Comparison of ENCODE assay signal across 9 mouse cellular contexts in the genomic region with DNA sequence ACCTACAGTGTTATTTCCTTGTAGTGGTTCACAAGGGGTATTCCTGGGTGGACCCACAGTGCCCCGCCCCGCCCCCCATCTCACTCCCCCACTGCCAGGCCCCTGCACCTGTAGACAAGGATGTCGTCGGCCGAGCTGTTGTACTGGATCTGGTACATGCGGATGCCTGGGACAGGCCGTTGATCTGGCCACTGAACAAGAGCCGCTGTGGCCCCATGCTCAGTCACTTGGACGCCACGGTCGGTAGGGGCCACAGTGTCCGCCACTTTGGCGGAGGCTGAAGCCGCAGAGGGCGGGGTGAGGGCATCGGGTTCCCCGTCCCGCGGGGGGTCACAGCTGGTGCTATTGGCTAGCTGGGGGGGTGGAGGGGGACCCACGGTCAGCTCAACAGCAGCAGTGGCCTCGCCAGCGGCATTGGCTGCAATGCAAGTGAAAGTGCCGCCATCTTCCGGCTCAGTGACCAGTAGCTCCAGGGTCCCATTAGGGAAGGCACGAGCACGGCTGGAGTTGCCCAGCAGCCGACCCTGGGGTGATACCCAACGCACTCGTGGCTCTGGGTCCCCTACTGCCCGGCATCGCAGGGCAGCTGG. TPM values are rescaled to one million over a fixed set of nuclear protein-coding genes. Genes with fewer than 3 reads are reported as not detected.
DNase-seq lines count a peak whose midpoint lies in the region; ATAC-seq and TF ChIP-seq lines count a peak whose summit lies in the region.
"Had no signal": no experiment of that assay in that cellular context is flagged by ENCODE, and none has a peak within 500 bp of the region (broad histone marks: within the 10 kb centered on the region; RNA-seq: fewer than 3 reads in every experiment).

No protein-coding gene starts in this region.

- peaks cover 15% of the 10 kb centered on the region; the same call in 1 of the 2 replicates for H3K4me1 ChIP-seq in neural tube, embryonic 11.5 days (ENCODE audit: control insufficient read depth, insufficient read depth, low read length)
- H3K4me1 ChIP-seq in liver, postnatal 0 days (ENCODE audit: insufficient read depth): peaks cover 8% of the 10 kb centered on the region
- H3K4me1 ChIP-seq in heart, embryonic 10.5 days: peaks cover 22% of the 10 kb centered on the region

- ATAC-seq in neural tube, embryonic 11.5 days (ENCODE audit: insufficient read depth, low FRiP score, low TSS enrichment): no peak
- peak; percentile 38 for ATAC-seq in liver, postnatal 0 days

- no peak overlapping the region for H3K4me3 ChIP-seq in neural tube, embryonic 11.5 days (ENCODE audit: low read depth, low read length)
- H3K4me3 ChIP-seq in liver, postnatal 0 days (ENCODE audit: low read depth, low read length): peak overlapping the region; percentile 27
- no peak overlapping the region for H3K4me3 ChIP-seq in heart, embryonic 10.5 days
- H3K4me3 ChIP-seq: embryonic facial prominence, embryonic 12.5 days had no signal

- H3K27ac ChIP-seq in neural tube, embryonic 11.5 days (ENCODE audit: low read depth, low read length): no peak overlapping the region
- H3K27ac ChIP-seq in liver, postnatal 0 days (ENCODE audit: low read depth): peak overlapping the region; percentile 95
- H3K27ac ChIP-seq in heart, embryonic 10.5 days: no peak overlapping the region
- H3K27ac ChIP-seq: embryonic facial prominence, embryonic 12.5 days had no signal

- no peak for DNase-seq in neural tube, embryonic 11.5 days (ENCODE audit: low spot score)
- no peak for DNase-seq in neural tube, embryonic 10.5 days (ENCODE audit: extremely low spot score, low spot score)
- DNase-seq in kidney, adult 9 months: peak; percentile 33
- DNase-seq in liver, postnatal 0 days: peak; percentile 56
- DNase-seq in testis, postnatal 14 days (ENCODE audit: low spot score): no peak
- no peak for DNase-seq in heart, embryonic 10.5 days (ENCODE audit: low spot score)
- no peak for DNase-seq in cerebellum, adult 11-12 months
- DNase-seq: heart, postnatal 14 days had no signal

- H3K9me3 ChIP-seq in neural tube, embryonic 11.5 days (ENCODE audit: control insufficient read depth, low read length): no peaks in the 10 kb centered on the region
- H3K9me3 ChIP-seq in liver, postnatal 0 days (ENCODE audit: low read length): no peaks in the 10 kb centered on the region
- H3K9me3 ChIP-seq in heart, embryonic 10.5 days: no peaks in the 10 kb centered on the region
- H3K9me3 ChIP-seq: embryonic facial prominence, embryonic 12.5 days had no signal

- H3K27me3 ChIP-seq in neural tube, embryonic 11.5 days (ENCODE audit: control insufficient read depth, insufficient read depth, low read length): no peaks in the 10 kb centered on the region
- no peaks in the 10 kb centered on the region for H3K27me3 ChIP-seq in liver, postnatal 0 days (ENCODE audit: insufficient read depth, low read length)
- peaks cover 68% of the 10 kb centered on the region for H3K27me3 ChIP-seq in heart, embryonic 10.5 days (ENCODE audit: insufficient read depth, poor library complexity, severe bottlenecking)

- peak overlapping the region; percentile 5 for H3K4me2 ChIP-seq in neural tube, embryonic 11.5 days (ENCODE audit: low read depth)
- peak overlapping the region; percentile 65 for H3K4me2 ChIP-seq in liver, postnatal 0 days (ENCODE audit: low read depth, low read length)
- H3K4me2 ChIP-seq: embryonic facial prominence, embryonic 12.5 days had no signal

- TF ChIP-seq CTCF in liver, postnatal 0 days (IDR thresholded peaks at IDR 0.05; ENCODE audit: low read depth): 0 out of 2 replicates have a peak, but pooled peaks have one; percentile 11

- no peak for TF ChIP-seq EP300 in liver, postnatal 0 days (IDR thresholded peaks at IDR 0.05; ENCODE audit: low read depth)

- no peak overlapping the region for H3K9ac ChIP-seq in neural tube, embryonic 11.5 days (ENCODE audit: low read length)
- H3K9ac ChIP-seq in liver, postnatal 0 days (replicated peaks): peak overlapping the region; percentile 35
- H3K9ac ChIP-seq: embryonic facial prominence, embryonic 12.5 days had no signal

- 68% methylated on average over 31 of the region's 31 CpGs for WGBS in neural tube, embryonic 11.5 days
- WGBS in liver, postnatal 0 days (ENCODE audit: insufficient replicate concordance): 61% methylated on average over 29 of the region's 31 CpGs
- WGBS in heart, embryonic 10.5 days: 78% methylated on average over 31 of the region's 31 CpGs

- H3K36me3 ChIP-seq in neural tube, embryonic 11.5 days (ENCODE audit: control insufficient read depth, insufficient read depth, low read length): peaks cover 3% of the 10 kb centered on the region; the same call in 1 of the 2 replicates
- no peaks in the 10 kb centered on the region for H3K36me3 ChIP-seq in liver, postnatal 0 days (replicated peaks; ENCODE audit: insufficient read depth, low read length)
- H3K36me3 ChIP-seq in heart, embryonic 10.5 days: peaks cover 15% of the 10 kb centered on the region

RNA-seq across cellular contexts. Expression of gene Lrfn3, which starts 3.2 kb away (rescaled TPM):
- 6.3 TPM in 2 replicates for polyA plus RNA-seq in neural tube, embryonic 11.5 days (2014; fragmentation: Nextera tagmentation; extraction: Ambion mirVana)
- polyA plus RNA-seq in liver, postnatal 0 days (2015; fragmentation: Nextera tagmentation; extraction: Ambion mirVana): 7.4 and 8.3 TPM in 2 replicates
- polyA plus RNA-seq in heart, embryonic 10.5 days (2016; fragmentation: Nextera tagmentation; extraction: Ambion mirVana): 1.3 and 2.0 TPM in 2 replicates

RNA-seq across cellular contexts. Expression of gene Sdhaf1, which starts 35.7 kb away (rescaled TPM):
- 23.1 and 26.5 TPM in 2 replicates for polyA plus RNA-seq in neural tube, embryonic 11.5 days (2014; fragmentation: Nextera tagmentation; extraction: Ambion mirVana)
- polyA plus RNA-seq in liver, postnatal 0 days (2015; fragmentation: Nextera tagmentation; extraction: Ambion mirVana): 14.0 TPM in 2 replicates
- 15.1 and 16.4 TPM in 2 replicates for polyA plus RNA-seq in heart, embryonic 10.5 days (2016; fragmentation: Nextera tagmentation; extraction: Ambion mirVana)

RNA-seq across cellular contexts. Expression of gene E130208F15Rik, which starts 37.8 kb away (rescaled TPM):
- not detected in 2 replicates for polyA plus RNA-seq in neural tube, embryonic 11.5 days (2014; fragmentation: Nextera tagmentation; extraction: Ambion mirVana)
- polyA plus RNA-seq in liver, postnatal 0 days (2015; fragmentation: Nextera tagmentation; extraction: Ambion mirVana): not detected in 2 replicates
- 2.5 and 3.2 TPM in 2 replicates for polyA plus RNA-seq in heart, embryonic 10.5 days (2016; fragmentation: Nextera tagmentation; extraction: Ambion mirVana)

RNA-seq across cellular contexts. Expression of gene Syne4, which starts 44.8 kb away (rescaled TPM):
- 16.6 and 18.1 TPM in 2 replicates for polyA plus RNA-seq in neural tube, embryonic 11.5 days (2014; fragmentation: Nextera tagmentation; extraction: Ambion mirVana)
- 11.4 and 12.8 TPM in 2 replicates for polyA plus RNA-seq in liver, postnatal 0 days (2015; fragmentation: Nextera tagmentation; extraction: Ambion mirVana)
- polyA plus RNA-seq in heart, embryonic 10.5 days (2016; fragmentation: Nextera tagmentation; extraction: Ambion mirVana): 26.8 and 43.1 TPM in 2 replicates

RNA-seq across cellular contexts. Expression of gene Alkbh6, which starts 50.9 kb away (rescaled TPM):
- 87.4 and 94.0 TPM in 2 replicates for polyA plus RNA-seq in neural tube, embryonic 11.5 days (2014; fragmentation: Nextera tagmentation; extraction: Ambion mirVana)
- polyA plus RNA-seq in liver, postnatal 0 days (2015; fragmentation: Nextera tagmentation; extraction: Ambion mirVana): 23.1 and 23.9 TPM in 2 replicates
- 68.2 and 71.8 TPM in 2 replicates for polyA plus RNA-seq in heart, embryonic 10.5 days (2016; fragmentation: Nextera tagmentation; extraction: Ambion mirVana)

Comparison
In these comparisons a context has a peak if more than half of its experiments do, and no peak if none do; other contexts are left out.
1. DNase-seq: peak in kidney, adult 9 months (single experiment) and liver, postnatal 0 days (single experiment); none in neural tube, embryonic 11.5 days (single experiment), neural tube, embryonic 10.5 days (single experiment), testis, postnatal 14 days (single experiment), heart, embryonic 10.5 days (single experiment) and cerebellum, adult 11-12 months (single experiment).